Mouse (Mus musculus): ENCODE results near the gene Etfbkmt. TPM values are rescaled to one million over a fixed set of nuclear protein-coding genes. Genes with fewer than 3 reads are reported as not detected.

Etfbkmt gene
- polyA plus RNA-seq, 1 experiment from 2014 or later = 20.5 TPM

GRCm38 (mm10) chr6:149101076-149101942 is 38.3 kb upstream of the Etfbkmt start, which contains the start of gene Dennd5b:
Gene Dennd5b, minus strand, starts transcription at chr6:149101680.
- H3K4me1 ChIP-seq (ENCODE audit: control insufficient read depth, insufficient read depth, low read length) = peaks cover 5% of the 10 kb centered on the region; the same call in 1 of the 2 replicates
- peak; percentile 92 for ATAC-seq (ENCODE audit: low FRiP score, low TSS enrichment)
- peak within 1 kb of the TSS; percentile 94 for H3K27ac ChIP-seq (ENCODE audit: low read depth, low read length)
- H3K4me3 ChIP-seq (ENCODE audit: low read length) = peak within 1 kb of the TSS; percentile 93
- under 1% methylated on average over 108 of the region's 124 CpGs for WGBS
- no peaks in the 10 kb centered on the region for H3K9me3 ChIP-seq (ENCODE audit: control insufficient read depth, low read length)
- peak within 1 kb of the TSS; percentile 97 for H3K9ac ChIP-seq (ENCODE audit: low read depth, low read length)
- no peaks in the 10 kb centered on the region for H3K36me3 ChIP-seq (ENCODE audit: control insufficient read depth, insufficient read depth, low read length)
- H3K4me2 ChIP-seq (replicated peaks; ENCODE audit: low read depth, low read length) = peak within 1 kb of the TSS; percentile 74
- no peaks in the 10 kb centered on the region for H3K27me3 ChIP-seq (ENCODE audit: control insufficient read depth, insufficient read depth, low read length)

GRCm38 (mm10) chr6:149101943-149102243 is 37.8 kb upstream of the Etfbkmt start:
- no peak for ATAC-seq (ENCODE audit: low FRiP score, low TSS enrichment)
- 12% methylated on average over 7 of the region's 7 CpGs for WGBS

DNA sequence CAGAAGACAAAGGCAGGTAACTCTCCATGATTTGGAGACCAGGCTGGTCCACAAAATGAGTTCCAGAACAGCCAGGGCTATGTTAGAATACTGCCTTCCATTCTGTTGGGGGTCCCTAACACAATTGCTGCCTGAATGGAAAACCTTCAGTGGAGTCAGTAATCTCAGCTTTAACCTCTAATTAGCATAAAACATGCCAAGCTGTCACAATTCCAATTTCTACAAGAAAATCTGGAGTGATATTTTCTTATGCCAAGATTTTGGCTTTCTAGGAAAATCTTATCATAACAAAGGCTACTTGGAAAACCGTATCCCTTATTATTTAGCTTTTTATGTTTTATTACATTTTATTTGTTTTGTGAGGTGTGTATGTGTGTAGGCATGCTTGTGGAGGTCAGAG is 36.2 kb upstream of the Etfbkmt start:
- H3K27ac ChIP-seq (ENCODE audit: low read depth, low read length) = no peak overlapping the region
- H3K27me3 ChIP-seq (ENCODE audit: control insufficient read depth, insufficient read depth, low read length) = no peaks in the 10 kb centered on the region
- H3K4me3 ChIP-seq (ENCODE audit: low read length) = no peak overlapping the region
- ATAC-seq (ENCODE audit: low FRiP score, low TSS enrichment) = no peak
- 89% methylated on average over 1 of the region's 1 CpGs for WGBS
- H3K9me3 ChIP-seq (ENCODE audit: control insufficient read depth, low read length) = no peaks in the 10 kb centered on the region
- H3K9ac ChIP-seq (ENCODE audit: low read depth, low read length) = no peak overlapping the region
- no peaks in the 10 kb centered on the region for H3K36me3 ChIP-seq (ENCODE audit: control insufficient read depth, insufficient read depth, low read length)
- H3K4me1 ChIP-seq (ENCODE audit: control insufficient read depth, insufficient read depth, low read length) = peaks cover 5% of the 10 kb centered on the region; the same call in 1 of the 2 replicates
- no peak overlapping the region for H3K4me2 ChIP-seq (replicated peaks; ENCODE audit: low read depth, low read length)

More at GRCm38 (mm10) chr6:149101943-149102243, 37.8 kb upstream of the Etfbkmt start:
- no peak overlapping the region for H3K27ac ChIP-seq (ENCODE audit: low read depth, low read length)
- peaks cover 5% of the 10 kb centered on the region; the same call in 1 of the 2 replicates for H3K4me1 ChIP-seq (ENCODE audit: control insufficient read depth, insufficient read depth, low read length)
- peak overlapping the region; percentile 93 for H3K4me3 ChIP-seq (ENCODE audit: low read length)
- H3K36me3 ChIP-seq (ENCODE audit: control insufficient read depth, insufficient read depth, low read length) = no peaks in the 10 kb centered on the region
- peak overlapping the region; percentile 97; the same call in 1 of the 2 replicates for H3K9ac ChIP-seq (ENCODE audit: low read depth, low read length)
- H3K27me3 ChIP-seq (ENCODE audit: control insufficient read depth, insufficient read depth, low read length) = no peaks in the 10 kb centered on the region
- peak overlapping the region; percentile 74 for H3K4me2 ChIP-seq (replicated peaks; ENCODE audit: low read depth, low read length)
- no peaks in the 10 kb centered on the region for H3K9me3 ChIP-seq (ENCODE audit: control insufficient read depth, low read length)

DNA sequence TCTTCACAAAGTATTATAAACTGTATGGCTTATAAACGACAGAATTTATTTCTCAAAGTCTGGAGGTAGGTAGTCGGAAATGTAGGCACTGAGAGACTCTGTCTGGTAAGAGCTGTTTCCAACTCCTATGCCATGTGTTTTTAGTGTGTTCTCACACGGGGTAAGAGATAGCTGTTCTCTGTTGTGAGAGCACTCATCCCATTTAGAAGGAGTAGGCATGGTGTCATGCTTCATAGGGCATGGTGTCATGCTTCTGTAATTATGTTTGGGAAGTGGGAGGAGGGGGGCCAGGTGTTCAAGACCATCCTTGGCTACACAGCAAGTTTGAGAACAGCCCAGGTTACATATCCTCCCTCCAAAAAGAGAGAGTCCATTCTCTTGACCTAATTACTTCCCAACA is 32.0 kb upstream of the Etfbkmt start:
- Histone ChIP-seq H3K4me3 (ENCODE audit: low read length) (no peak overlapping the region), H3K27ac (ENCODE audit: low read depth, low read length) (no peak overlapping the region), H3K27me3 (ENCODE audit: control insufficient read depth, insufficient read depth, low read length) (no peaks in the 10 kb centered on the region), H3K9me3 (ENCODE audit: control insufficient read depth, low read length) (no peaks in the 10 kb centered on the region), H3K4me2 (replicated peaks; ENCODE audit: low read depth, low read length) (no peak overlapping the region), H3K4me1 (ENCODE audit: control insufficient read depth, insufficient read depth, low read length) (no peaks in the 10 kb centered on the region), H3K9ac (ENCODE audit: low read depth, low read length) (no peak overlapping the region), H3K36me3 (ENCODE audit: control insufficient read depth, insufficient read depth, low read length) (no peaks in the 10 kb centered on the region)
- 56% methylated on average over 3 of the region's 3 CpGs for WGBS
- peak; percentile 85 for ATAC-seq (ENCODE audit: low FRiP score, low TSS enrichment)

DNA sequence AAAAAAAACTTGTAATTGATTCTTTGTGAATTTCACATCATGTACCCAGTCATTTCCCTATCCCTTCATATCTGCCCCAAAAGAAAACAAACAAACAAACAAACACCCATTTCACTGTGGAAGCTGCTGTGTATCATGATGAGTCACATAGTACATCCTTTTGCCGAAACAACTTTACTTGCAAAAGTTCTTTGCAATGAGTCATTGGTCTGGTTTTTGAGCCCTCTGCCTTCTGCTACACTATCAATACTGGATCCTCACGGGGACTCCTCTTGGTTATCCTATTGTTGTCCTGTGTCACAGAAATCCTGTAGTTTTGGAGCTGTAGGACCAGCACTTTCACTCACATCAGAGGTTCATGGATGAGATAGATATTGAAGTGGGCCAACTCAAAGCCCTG is 30.7 kb upstream of the Etfbkmt start:
- Histone ChIP-seq H3K4me2 (replicated peaks; ENCODE audit: low read depth, low read length) (no peak overlapping the region), H3K9ac (ENCODE audit: low read depth, low read length) (no peak overlapping the region), H3K4me1 (ENCODE audit: control insufficient read depth, insufficient read depth, low read length) (no peaks in the 10 kb centered on the region), H3K4me3 (ENCODE audit: low read length) (no peak overlapping the region), H3K27me3 (ENCODE audit: control insufficient read depth, insufficient read depth, low read length) (no peaks in the 10 kb centered on the region), H3K36me3 (ENCODE audit: control insufficient read depth, insufficient read depth, low read length) (no peaks in the 10 kb centered on the region), H3K27ac (ENCODE audit: low read depth, low read length) (no peak overlapping the region), H3K9me3 (ENCODE audit: control insufficient read depth, low read length) (no peaks in the 10 kb centered on the region)
- ATAC-seq (ENCODE audit: low FRiP score, low TSS enrichment) = no peak
- 90% methylated on average over 2 of the region's 2 CpGs for WGBS

- Histone ChIP-seq H3K9ac (ENCODE audit: low read depth, low read length) (no peak overlapping the region), H3K27ac (ENCODE audit: low read depth, low read length) (no peak overlapping the region), H3K9me3 (ENCODE audit: control insufficient read depth, low read length) (no peaks in the 10 kb centered on the region), H3K27me3 (ENCODE audit: control insufficient read depth, insufficient read depth, low read length) (no peaks in the 10 kb centered on the region), H3K36me3 (ENCODE audit: control insufficient read depth, insufficient read depth, low read length) (no peaks in the 10 kb centered on the region), H3K4me1 (ENCODE audit: control insufficient read depth, insufficient read depth, low read length) (no peaks in the 10 kb centered on the region), H3K4me2 (replicated peaks; ENCODE audit: low read depth, low read length) (no peak overlapping the region), H3K4me3 (ENCODE audit: low read length) (no peak overlapping the region)
- ATAC-seq (ENCODE audit: low FRiP score, low TSS enrichment) = no peak
Measured at GRCm38 (mm10) chr6:149116992-149117391, 22.7 kb upstream of the Etfbkmt start.

- no peak for ATAC-seq (ENCODE audit: low FRiP score, low TSS enrichment)
- no peaks in the 10 kb centered on the region for H3K4me1 ChIP-seq (ENCODE audit: control insufficient read depth, insufficient read depth, low read length)
- no peak overlapping the region for H3K4me3 ChIP-seq (ENCODE audit: low read length)
- H3K9ac ChIP-seq (ENCODE audit: low read depth, low read length) = no peak overlapping the region
- no peaks in the 10 kb centered on the region for H3K27me3 ChIP-seq (ENCODE audit: control insufficient read depth, insufficient read depth, low read length)
- H3K9me3 ChIP-seq (ENCODE audit: control insufficient read depth, low read length) = no peaks in the 10 kb centered on the region
- H3K36me3 ChIP-seq (ENCODE audit: control insufficient read depth, insufficient read depth, low read length) = no peaks in the 10 kb centered on the region
- no peak overlapping the region for H3K4me2 ChIP-seq (replicated peaks; ENCODE audit: low read depth, low read length)
- H3K27ac ChIP-seq (ENCODE audit: low read depth, low read length) = no peak overlapping the region
- WGBS = 58% methylated on average over 2 of the region's 2 CpGs
Measured at GRCm38 (mm10) chr6:149118935-149119334, 20.7 kb upstream of the Etfbkmt start.

GRCm38 (mm10) chr6:149119853-149120252 is 19.8 kb upstream of the Etfbkmt start:
- no peaks in the 10 kb centered on the region for H3K36me3 ChIP-seq (ENCODE audit: control insufficient read depth, insufficient read depth, low read length)
- H3K27me3 ChIP-seq (ENCODE audit: control insufficient read depth, insufficient read depth, low read length) = no peaks in the 10 kb centered on the region
- H3K4me3 ChIP-seq (ENCODE audit: low read length) = no peak overlapping the region
- H3K9ac ChIP-seq (ENCODE audit: low read depth, low read length) = no peak overlapping the region
- H3K27ac ChIP-seq (ENCODE audit: low read depth, low read length) = no peak overlapping the region
- WGBS = 38% methylated on average over 2 of the region's 2 CpGs
- H3K4me2 ChIP-seq (replicated peaks; ENCODE audit: low read depth, low read length) = no peak overlapping the region
- no peaks in the 10 kb centered on the region for H3K9me3 ChIP-seq (ENCODE audit: control insufficient read depth, low read length)
- ATAC-seq (ENCODE audit: low FRiP score, low TSS enrichment) = peak; percentile 68
- no peaks in the 10 kb centered on the region for H3K4me1 ChIP-seq (ENCODE audit: control insufficient read depth, insufficient read depth, low read length)

DNA sequence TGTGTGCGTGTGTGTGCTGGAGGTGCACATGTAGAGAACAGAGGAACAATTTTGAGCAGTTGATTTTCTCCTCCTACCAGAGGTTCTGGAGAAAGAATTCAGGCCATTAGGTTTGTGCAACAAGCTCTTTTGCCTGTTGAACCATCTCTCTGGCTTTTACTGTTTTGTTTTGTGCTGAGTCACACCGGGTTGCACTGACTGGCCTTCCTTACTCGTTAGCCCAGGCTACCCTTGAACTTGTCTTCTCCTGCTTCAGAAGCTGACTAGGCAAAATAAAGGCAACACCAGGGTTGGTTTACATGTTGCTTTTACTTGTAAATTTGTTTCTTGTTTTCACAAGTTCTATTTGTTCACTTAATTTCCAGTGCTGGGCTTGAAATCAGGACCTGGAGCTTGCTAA is 16.6 kb upstream of the Etfbkmt start:
- H3K36me3 ChIP-seq (ENCODE audit: control insufficient read depth, insufficient read depth, low read length) = no peaks in the 10 kb centered on the region
- H3K27ac ChIP-seq (ENCODE audit: low read depth, low read length) = no peak overlapping the region
- no peaks in the 10 kb centered on the region for H3K27me3 ChIP-seq (ENCODE audit: control insufficient read depth, insufficient read depth, low read length)
- H3K4me2 ChIP-seq (replicated peaks; ENCODE audit: low read depth, low read length) = no peak overlapping the region
- no peaks in the 10 kb centered on the region for H3K4me1 ChIP-seq (ENCODE audit: control insufficient read depth, insufficient read depth, low read length)
- 93% methylated on average over 3 of the region's 3 CpGs for WGBS
- no peaks in the 10 kb centered on the region for H3K9me3 ChIP-seq (ENCODE audit: control insufficient read depth, low read length)
- no peak for ATAC-seq (ENCODE audit: low FRiP score, low TSS enrichment)
- H3K4me3 ChIP-seq (ENCODE audit: low read length) = no peak overlapping the region
- no peak overlapping the region for H3K9ac ChIP-seq (ENCODE audit: low read depth, low read length)
